ENCODE assay signal across 8 mouse cellular contexts in genomic region chr11:49713336-49714334, GRCm38 (mm10). TPM values are rescaled to one million over a fixed set of nuclear protein-coding genes. Genes with fewer than 3 reads are reported as not detected.
DNase-seq lines count a peak whose midpoint lies in the region; ATAC-seq and TF ChIP-seq lines count a peak whose summit lies in the region.

No protein-coding gene starts in this region.

- no peaks in the 10 kb centered on the region for H3K9me3 ChIP-seq in G1E (replicated peaks)
- H3K9me3 ChIP-seq in hindbrain, embryonic 10.5 days, result no peaks in the 10 kb centered on the region
- H3K9me3 ChIP-seq in limb, embryonic 13.5 days, result no peaks in the 10 kb centered on the region
- no peaks in the 10 kb centered on the region for H3K9me3 ChIP-seq in midbrain, embryonic 14.5 days (ENCODE audit: control insufficient read depth, low read length)

- H3K36me3 ChIP-seq in G1E (replicated peaks), result peaks cover 16% of the 10 kb centered on the region
- H3K36me3 ChIP-seq in hindbrain, embryonic 10.5 days, result peaks cover 13% of the 10 kb centered on the region
- peaks cover 4% of the 10 kb centered on the region; the same call in 1 of the 2 replicates for H3K36me3 ChIP-seq in limb, embryonic 13.5 days
- no peaks in the 10 kb centered on the region for H3K36me3 ChIP-seq in midbrain, embryonic 14.5 days (ENCODE audit: control insufficient read depth, insufficient read depth, low read length)

- H3K9ac ChIP-seq in limb, embryonic 13.5 days, result peak overlapping the region; percentile 65
- peak overlapping the region; percentile 43 for H3K9ac ChIP-seq in midbrain, embryonic 14.5 days (replicated peaks; ENCODE audit: low read length)

- TF ChIP-seq POLR2A in bone marrow, adult 2 months (IDR thresholded peaks at IDR 0.05; ENCODE audit: borderline replicate concordance, control insufficient read depth, low read depth, low read length), result no peak

- peaks cover 54% of the 10 kb centered on the region for H3K4me1 ChIP-seq in G1E (ENCODE audit: insufficient read depth, low read depth, low read length)
- peaks cover 2% of the 10 kb centered on the region for H3K4me1 ChIP-seq in bone marrow, adult 2 months (ENCODE audit: control insufficient read depth, insufficient read depth, low read length)
- H3K4me1 ChIP-seq in hindbrain, embryonic 10.5 days (replicated peaks), result peaks cover 40% of the 10 kb centered on the region
- H3K4me1 ChIP-seq in limb, embryonic 13.5 days, result peaks cover 34% of the 10 kb centered on the region
- H3K4me1 ChIP-seq in midbrain, embryonic 14.5 days (ENCODE audit: control insufficient read depth, insufficient read depth, low read length), result peaks cover 29% of the 10 kb centered on the region

- TF ChIP-seq CTCF in G1E (IDR thresholded peaks at IDR 0.05; ENCODE audit: low read depth, low read length), result no peak
- TF ChIP-seq CTCF in bone marrow, adult 2 months (IDR thresholded peaks at IDR 0.05; ENCODE audit: control insufficient read depth, insufficient read depth, low read length), result no peak

- H3K4me3 ChIP-seq in G1E (ENCODE audit: low read depth, low read length), result peak overlapping the region; percentile 99; the same call in 1 of the 2 replicates
- H3K4me3 ChIP-seq in bone marrow, adult 2 months (replicated peaks; ENCODE audit: control insufficient read depth, low read depth, low read length), result peak overlapping the region; percentile 51
- H3K4me3 ChIP-seq in hindbrain, embryonic 10.5 days, result peak overlapping the region; percentile 96
- H3K4me3 ChIP-seq in limb, embryonic 13.5 days, result peak overlapping the region; percentile 88
- H3K4me3 ChIP-seq in midbrain, embryonic 14.5 days (replicated peaks; ENCODE audit: low read depth, low read length), result peak overlapping the region; percentile 98

- H3K4me2 ChIP-seq in limb, embryonic 13.5 days (replicated peaks), result peak overlapping the region; percentile 72
- peak overlapping the region; percentile 72 for H3K4me2 ChIP-seq in midbrain, embryonic 14.5 days (ENCODE audit: low read length)

- DNase-seq in G1E (ENCODE audit: low spot score), result peak; percentile 8
- peak; percentile 35 for DNase-seq in hindbrain, embryonic 10.5 days (ENCODE audit: low spot score)
- peak; percentile 56 for DNase-seq in midbrain, embryonic 14.5 days
- DNase-seq in thymus, postnatal 36 days, result peak; percentile 13 to 16
- DNase-seq in layer of hippocampus, postnatal 14 days (ENCODE audit: low spot score in 2 of 2), result no peak

- H3K27me3 ChIP-seq in G1E (ENCODE audit: insufficient read depth, low read length), result no peaks in the 10 kb centered on the region
- no peaks in the 10 kb centered on the region for H3K27me3 ChIP-seq in hindbrain, embryonic 10.5 days (ENCODE audit: insufficient read depth, poor library complexity, severe bottlenecking)
- no peaks in the 10 kb centered on the region for H3K27me3 ChIP-seq in limb, embryonic 13.5 days
- no peaks in the 10 kb centered on the region for H3K27me3 ChIP-seq in midbrain, embryonic 14.5 days (ENCODE audit: control insufficient read depth, insufficient read depth, low read length)

- no peak for ATAC-seq in G1E (ENCODE audit: extremely low read depth, insufficient number of reproducible peaks, low FRiP score, poor library complexity, severe bottlenecking)
- peak; percentile 78 for ATAC-seq in erythroid progenitor cell, adult 5-6 weeks (replicated peaks; ENCODE audit: low FRiP score, poor library complexity, severe bottlenecking)
- ATAC-seq in limb, embryonic 13.5 days (ENCODE audit: low FRiP score, low read depth), result no peak
- peak; percentile 22 for ATAC-seq in midbrain, embryonic 14.5 days (ENCODE audit: low FRiP score, low TSS enrichment)

- 0 out of 2 replicates have a peak overlapping the region, but pooled peaks have one; percentile 3 for H3K27ac ChIP-seq in bone marrow, adult 2 months (ENCODE audit: control insufficient read depth, insufficient read depth, low read depth, low read length, poor library complexity)
- H3K27ac ChIP-seq in hindbrain, embryonic 10.5 days, result peak overlapping the region; percentile 100
- H3K27ac ChIP-seq in limb, embryonic 13.5 days, result peak overlapping the region; percentile 87
- H3K27ac ChIP-seq in midbrain, embryonic 14.5 days (replicated peaks; ENCODE audit: low read depth, low read length), result peak overlapping the region; percentile 97

- 29% methylated on average over 20 of the region's 20 CpGs for WGBS in bone marrow, adult 2 months
- WGBS in hindbrain, embryonic 10.5 days, result 44% methylated on average over 20 of the region's 20 CpGs
- 30% methylated on average over 20 of the region's 20 CpGs for WGBS in limb, embryonic 13.5 days
- whole genome bisulfite sequencing in midbrain, embryonic 14.5 days, result 31% methylated on average over 20 of the region's 20 CpGs

RNA-seq across cellular contexts. Expression of gene Cnot6, which starts 1.1 kb away (rescaled TPM):
- total RNA-seq in G1E (2014; fragmentation: Nextera tagmentation) (155 and 165 TPM in 2 replicates), G1E (2017) (84.5 and 93.8 TPM in 2 replicates)
- 44.0 and 61.0 TPM in 2 replicates for polyA plus RNA-seq in G1E (2012)
- polyA plus RNA-seq in bone marrow, adult 2 months (2011; ENCODE audit: insufficient read depth, insufficient read length, low replicate concordance, missing spikeins), result 19.7 and 20.2 TPM in 2 replicates
- total RNA-seq in erythroid progenitor cell, adult 5-6 weeks (2015; ENCODE audit: low replicate concordance), result 91.0 and 112 TPM in 2 replicates
- total RNA-seq in erythroid progenitor cell, adult 5-6 weeks (2017; ENCODE audit: low replicate concordance), result 115 and 137 TPM in 2 replicates
- 57.3 and 60.8 TPM in 2 replicates for polyA plus RNA-seq in hindbrain, embryonic 10.5 days (2016; fragmentation: Nextera tagmentation; extraction: Ambion mirVana)
- polyA plus RNA-seq in limb, embryonic 13.5 days (2015; fragmentation: Nextera tagmentation; extraction: Ambion mirVana), result 62.0 and 64.8 TPM in 2 replicates
- 55.9 and 57.6 TPM in 2 replicates for polyA plus RNA-seq in midbrain, embryonic 14.5 days (2014; fragmentation: Nextera tagmentation; extraction: Ambion mirVana)
- 10 to 100 TPM; 47.6 to 49.8 TPM for total RNA-seq in layer of hippocampus, postnatal 14 days (2021)

RNA-seq across cellular contexts. Expression of gene Scgb3a1, which starts 50.2 kb away (rescaled TPM):
- not detected in 2 replicates for total RNA-seq in G1E (2014; fragmentation: Nextera tagmentation)
- total RNA-seq in G1E (2017), result not detected in 2 replicates
- not detected in 2 replicates for polyA plus RNA-seq in G1E (2012)
- 2.1 TPM in 1 of 2 replicates, not detected in the other for polyA plus RNA-seq in bone marrow, adult 2 months (2011; ENCODE audit: insufficient read depth, insufficient read length, low replicate concordance, missing spikeins)
- total RNA-seq in erythroid progenitor cell, adult 5-6 weeks (2015; ENCODE audit: low replicate concordance), result not detected in 2 replicates
- total RNA-seq in erythroid progenitor cell, adult 5-6 weeks (2017; ENCODE audit: low replicate concordance), result not detected in 2 replicates
- not detected in 2 replicates for polyA plus RNA-seq in hindbrain, embryonic 10.5 days (2016; fragmentation: Nextera tagmentation; extraction: Ambion mirVana)
- not detected in 2 replicates for polyA plus RNA-seq in limb, embryonic 13.5 days (2015; fragmentation: Nextera tagmentation; extraction: Ambion mirVana)
- polyA plus RNA-seq in midbrain, embryonic 14.5 days (2014; fragmentation: Nextera tagmentation; extraction: Ambion mirVana), result not detected in 2 replicates
- total RNA-seq in layer of hippocampus, postnatal 14 days (2021), result not detected

Comparison
In these comparisons a context has a peak if more than half of its experiments do, and no peak if none do; other contexts are left out.
1. ATAC-seq: peak in erythroid progenitor cell, adult 5-6 weeks (single experiment) and midbrain, embryonic 14.5 days (single experiment); none in G1E (single experiment) and limb, embryonic 13.5 days (single experiment).
2. DNase-seq: peak in G1E (single experiment), hindbrain, embryonic 10.5 days (single experiment), midbrain, embryonic 14.5 days (single experiment) and thymus, postnatal 36 days (2 of 2); none in layer of hippocampus, postnatal 14 days (0 of 2).
3. H3K27ac ChIP-seq: peak in every context shown above with its lines; median percentile 100 in hindbrain, embryonic 10.5 days; 97 in midbrain, embryonic 14.5 days; 87 in limb, embryonic 13.5 days; 3 in bone marrow, adult 2 months.
4. Peak in every context shown above with its lines, with median percentiles within 50 percentile points of each other: H3K4me3 ChIP-seq.